Mouse (Mus musculus): ENCODE measurements around the gene Ccz1. TPM values are rescaled to one million over a fixed set of nuclear protein-coding genes. Genes with fewer than 3 reads are reported as not detected.

Ccz1 gene
- polyA plus RNA-seq, 1 experiment, result 31.0 TPM

DNA sequence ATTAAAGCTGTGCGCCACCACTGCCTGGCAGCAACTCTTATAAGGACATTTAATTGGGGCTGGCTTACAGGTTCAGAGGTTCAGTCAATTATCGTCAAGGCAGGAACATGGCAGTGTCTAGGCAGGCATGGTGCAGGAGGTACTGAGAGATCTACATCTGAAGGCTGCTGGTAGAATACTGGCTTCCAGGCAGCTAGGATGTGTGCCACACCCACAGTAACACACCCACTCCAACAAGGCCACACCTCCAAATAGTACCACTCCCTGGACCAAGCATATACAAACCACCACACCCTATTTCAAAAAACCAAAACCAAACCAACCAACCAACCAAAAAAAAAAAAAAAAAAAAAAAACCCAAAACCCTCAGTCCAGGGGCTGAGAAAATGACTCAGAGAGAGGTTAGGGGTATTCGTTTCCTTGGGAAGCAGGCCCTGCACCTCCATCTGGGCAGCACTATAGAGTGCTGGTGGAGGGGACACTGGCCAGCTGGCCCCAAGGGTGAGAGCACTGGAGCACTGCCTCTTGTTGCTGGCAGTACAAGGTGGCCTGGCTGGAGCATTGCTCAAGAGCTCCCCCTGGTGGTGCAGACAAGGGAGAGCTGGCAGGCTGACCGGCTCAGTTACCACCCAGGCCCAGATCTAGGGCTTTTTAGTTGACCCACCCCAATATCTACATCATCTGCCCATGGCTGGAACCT lies 39.6 kb downstream of the Ccz1 start:
- Histone ChIP-seq H3K36me3 (ENCODE audit: control insufficient read depth, insufficient read depth) (no peaks in the 10 kb centered on the region), H3K4me3 (no peak overlapping the region), H3K27me3 (ENCODE audit: control insufficient read depth, insufficient read depth, insufficient read length) (peaks cover 3% of the 10 kb centered on the region), H3K4me2 (ENCODE audit: low read depth) (peak overlapping the region; percentile 13), H3ac (ENCODE audit: control insufficient read depth, insufficient read length) (no peak overlapping the region), H3K79me2 (ENCODE audit: control insufficient read depth, insufficient read depth) (no peaks in the 10 kb centered on the region)
- no peak for TF ChIP-seq REST (IDR thresholded peaks at IDR 0.05; ENCODE audit: insufficient read depth, insufficient read length)

- no peaks in the 10 kb centered on the region for H3K36me3 ChIP-seq (ENCODE audit: control insufficient read depth, insufficient read depth)
- no peaks in the 10 kb centered on the region for H3K27me3 ChIP-seq (ENCODE audit: control insufficient read depth, insufficient read depth, insufficient read length)
- no peak overlapping the region for H3ac ChIP-seq (ENCODE audit: control insufficient read depth, insufficient read length)
- TF ChIP-seq MYOG (IDR thresholded peaks at IDR 0.05; ENCODE audit: control insufficient read depth in 1 of 3, insufficient read depth in 1 of 3, insufficient read length in 2 of 3, low read depth in 2 of 3) (no peak), POLR2A (IDR thresholded peaks at IDR 0.05; ENCODE audit: insufficient read length, low read depth) (no peak), CEBPB (IDR thresholded peaks at IDR 0.05; ENCODE audit: insufficient read depth, poor library complexity, severe bottlenecking) (no peak), MAX (IDR thresholded peaks at IDR 0.05; ENCODE audit: low read depth) (no peak), USF1 (IDR thresholded peaks at IDR 0.05; ENCODE audit: low read depth) (no peak), E2F4 (IDR thresholded peaks at IDR 0.05; ENCODE audit: insufficient read depth) (no peak), MYOD1 (IDR thresholded peaks at IDR 0.05; ENCODE audit: control insufficient read depth in 1 of 3, insufficient read length in 2 of 3, low read depth in 2 of 3) (no peak), REST (IDR thresholded peaks at IDR 0.05; ENCODE audit: insufficient read depth, insufficient read length) (no peak), SRF (IDR thresholded peaks at IDR 0.05; ENCODE audit: control insufficient read depth, insufficient read length, low read depth) (no peak), TCF3 (IDR thresholded peaks at IDR 0.05; ENCODE audit: insufficient read length, low read depth) (no peak), POLR2AphosphoS2 (IDR thresholded peaks at IDR 0.05; ENCODE audit: insufficient read length, low read depth) (no peak), TCF12 (IDR thresholded peaks at IDR 0.05; ENCODE audit: insufficient read depth, poor library complexity, severe bottlenecking) (no peak)
- H3K79me2 ChIP-seq (ENCODE audit: control insufficient read depth, insufficient read depth), result no peaks in the 10 kb centered on the region
- H3K4me3 ChIP-seq, result no peak overlapping the region
- no peak overlapping the region for H3K4me2 ChIP-seq (ENCODE audit: low read depth)
Observed at GRCm38 (mm10) chr5:143972628-143973027, 42.0 kb downstream of the Ccz1 start.

DNA sequence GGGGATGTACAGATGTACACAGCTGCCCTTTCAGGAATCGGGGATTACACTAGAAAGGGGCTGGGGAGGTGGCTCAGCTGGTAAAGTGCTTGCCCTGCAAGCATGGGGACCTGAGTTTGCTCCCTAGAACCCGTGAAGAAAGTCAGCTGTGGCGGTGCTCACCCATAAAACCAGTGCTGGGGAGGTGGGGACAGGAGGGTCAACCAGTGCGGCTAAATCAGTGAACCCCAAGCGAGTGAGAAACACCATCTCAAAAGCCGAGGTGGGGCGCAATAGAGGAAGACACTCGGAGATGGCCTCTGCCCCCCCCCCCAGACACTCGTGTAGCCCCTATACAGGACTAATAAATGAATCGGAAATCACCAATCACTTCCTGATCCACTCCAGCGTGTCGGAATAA lies 48.0 kb downstream of the Ccz1 start:
- no peak overlapping the region for H3K4me3 ChIP-seq
- H3ac ChIP-seq (ENCODE audit: control insufficient read depth, insufficient read length), result no peak overlapping the region
- H3K27me3 ChIP-seq (ENCODE audit: control insufficient read depth, insufficient read depth, insufficient read length), result peaks cover 15% of the 10 kb centered on the region
- H3K79me2 ChIP-seq (ENCODE audit: control insufficient read depth, insufficient read depth), result no peaks in the 10 kb centered on the region
- no peak overlapping the region for H3K4me2 ChIP-seq (ENCODE audit: low read depth)
- H3K36me3 ChIP-seq (ENCODE audit: control insufficient read depth, insufficient read depth), result no peaks in the 10 kb centered on the region
- TF ChIP-seq CEBPB (IDR thresholded peaks at IDR 0.05; ENCODE audit: insufficient read depth, poor library complexity, severe bottlenecking) (no peak), SRF (IDR thresholded peaks at IDR 0.05; ENCODE audit: control insufficient read depth, insufficient read length, low read depth) (no peak), E2F4 (IDR thresholded peaks at IDR 0.05; ENCODE audit: insufficient read depth) (no peak), MYOG (IDR thresholded peaks at IDR 0.05; ENCODE audit: control insufficient read depth in 1 of 3, insufficient read depth in 1 of 3, insufficient read length in 2 of 3, low read depth in 2 of 3) (no peak), POLR2A (IDR thresholded peaks at IDR 0.05; ENCODE audit: insufficient read length, low read depth) (no peak), MAX (IDR thresholded peaks at IDR 0.05; ENCODE audit: low read depth) (no peak), MYOD1 (IDR thresholded peaks at IDR 0.05; ENCODE audit: control insufficient read depth in 1 of 3, insufficient read length in 2 of 3, low read depth in 2 of 3) (no peak)

DNA sequence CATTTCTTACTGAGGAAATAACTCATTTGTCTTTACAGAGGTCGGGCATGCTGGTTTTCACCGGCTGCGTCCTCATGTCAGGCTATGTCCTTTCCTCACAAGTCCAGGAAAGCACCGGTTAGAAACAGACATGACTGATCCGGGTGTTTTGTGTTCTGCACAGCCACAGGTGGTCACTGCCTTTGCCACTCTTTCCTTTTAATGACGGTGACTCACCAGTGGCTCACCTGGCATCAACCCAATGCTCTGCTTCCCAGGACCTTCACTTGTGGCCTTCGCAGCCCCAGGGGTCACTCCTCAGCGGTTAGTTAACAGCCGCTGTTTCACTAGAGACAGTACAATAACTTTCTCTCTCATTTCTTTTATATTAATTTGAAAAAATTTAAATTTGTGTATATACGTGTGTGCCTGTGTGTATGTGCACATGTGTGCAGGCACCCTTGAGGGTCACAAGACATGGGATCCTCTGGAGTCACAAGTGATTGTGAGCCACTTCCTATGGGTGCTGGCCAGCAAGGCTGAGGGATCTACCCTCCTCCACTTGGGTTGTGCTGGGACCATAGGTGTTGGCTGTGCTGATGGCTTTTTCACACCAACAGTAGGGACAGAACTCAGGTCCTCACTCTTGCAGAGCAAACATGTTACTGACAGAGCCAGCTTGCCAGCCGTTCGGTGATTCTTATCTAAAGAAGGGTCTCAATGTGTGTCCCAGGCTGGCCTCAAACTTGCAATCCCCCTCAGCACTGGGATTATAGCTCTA lies 48.9 kb downstream of the Ccz1 start:
- no peak for TF ChIP-seq SRF (IDR thresholded peaks at IDR 0.05; ENCODE audit: control insufficient read depth, insufficient read length, low read depth)
- TF ChIP-seq MYOD1 (IDR thresholded peaks at IDR 0.05; ENCODE audit: control insufficient read depth in 1 of 3, insufficient read length in 2 of 3, low read depth in 2 of 3), result peak in 1 of 3 experiments; percentile 44
- no peaks in the 10 kb centered on the region for H3K79me2 ChIP-seq (ENCODE audit: control insufficient read depth, insufficient read depth)
- peaks cover 22% of the 10 kb centered on the region for H3K27me3 ChIP-seq (ENCODE audit: control insufficient read depth, insufficient read depth, insufficient read length)
- H3K36me3 ChIP-seq (ENCODE audit: control insufficient read depth, insufficient read depth), result no peaks in the 10 kb centered on the region
- H3K4me2 ChIP-seq (ENCODE audit: low read depth), result no peak overlapping the region
- no peak overlapping the region for H3K4me3 ChIP-seq
- H3ac ChIP-seq (ENCODE audit: control insufficient read depth, insufficient read length), result no peak overlapping the region

DNA sequence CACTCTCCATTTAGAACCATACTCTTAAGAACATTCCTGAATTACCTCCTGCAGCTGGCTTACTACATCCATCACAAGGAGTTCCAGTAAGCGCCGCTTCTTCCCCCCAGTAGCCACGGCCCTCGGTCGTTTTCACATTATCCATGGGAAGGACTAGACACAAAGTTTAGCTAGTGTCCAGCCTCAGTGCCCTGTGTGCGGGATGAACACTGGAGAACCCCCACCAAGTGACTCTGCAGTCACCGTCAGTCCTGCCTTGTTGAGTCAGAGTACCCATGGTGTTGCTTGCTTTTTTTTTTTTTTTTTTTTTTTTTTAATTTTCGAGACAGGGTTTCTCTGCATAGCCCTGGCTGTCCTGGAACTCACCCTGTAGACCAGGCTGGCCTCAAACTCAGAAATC lies 53.5 kb downstream of the Ccz1 start:
- TF ChIP-seq SRF (IDR thresholded peaks at IDR 0.05; ENCODE audit: control insufficient read depth, insufficient read length, low read depth) (no peak), CEBPB (IDR thresholded peaks at IDR 0.05; ENCODE audit: insufficient read depth, poor library complexity, severe bottlenecking) (no peak), REST (IDR thresholded peaks at IDR 0.05; ENCODE audit: insufficient read depth, insufficient read length) (no peak), E2F4 (IDR thresholded peaks at IDR 0.05; ENCODE audit: insufficient read depth) (no peak), MAX (IDR thresholded peaks at IDR 0.05; ENCODE audit: low read depth) (no peak), POLR2A (IDR thresholded peaks at IDR 0.05; ENCODE audit: insufficient read length, low read depth) (no peak), POLR2AphosphoS2 (IDR thresholded peaks at IDR 0.05; ENCODE audit: insufficient read length, low read depth) (no peak)
- H3K79me2 ChIP-seq (ENCODE audit: control insufficient read depth, insufficient read depth), result no peaks in the 10 kb centered on the region
- H3K4me3 ChIP-seq, result no peak overlapping the region
- H3K36me3 ChIP-seq (ENCODE audit: control insufficient read depth, insufficient read depth), result no peaks in the 10 kb centered on the region
- H3K4me2 ChIP-seq (ENCODE audit: low read depth), result no peak overlapping the region
- no peak overlapping the region for H3ac ChIP-seq (ENCODE audit: control insufficient read depth, insufficient read length)
- peaks cover 28% of the 10 kb centered on the region for H3K27me3 ChIP-seq (ENCODE audit: control insufficient read depth, insufficient read depth, insufficient read length)
